Mouse (Mus musculus) olfactory bulb, adult 2 months (tissue): ENCODE data around the gene Efnb1. TPM values are rescaled to one million over a fixed set of nuclear protein-coding genes. Genes with fewer than 3 reads are reported as not detected.

Experiments
- H3K27ac ChIP-seq: fragments of 200-500 bp; 2 replicates; pipeline ENCODE4 v1.5.1; 2012; ENCODE audit warnings: low read depth, low read length; ENCODE audit not compliant: insufficient read depth
- H3K4me1 ChIP-seq: fragments of 200-500 bp; 2 replicates; pipeline ENCODE4 v1.6.1; 2012; ENCODE audit warnings: low read length; ENCODE audit not compliant: control insufficient read depth, insufficient read depth
- H3K4me3 ChIP-seq: fragments of 200-500 bp; 2 replicates; pipeline ENCODE4 v1.5.1; 2012; ENCODE audit warnings: mild to moderate bottlenecking, low read depth, low read length, moderate library complexity; ENCODE audit not compliant: insufficient read depth
- CTCF ChIP-seq: fragments of 200-500 bp; IDR thresholded peaks from 2 replicates; pipeline ENCODE4 v1.5.1; 2012; ENCODE audit warnings: low read depth, mild to moderate bottlenecking, low read length, moderate library complexity; ENCODE audit not compliant: insufficient read depth
- POLR2A ChIP-seq: fragments of 200-500 bp; IDR thresholded peaks from 2 replicates; pipeline ENCODE4 v1.6.1; 2012; ENCODE audit warnings: mild to moderate bottlenecking, low read depth, low read length, moderate library complexity; ENCODE audit not compliant: insufficient read depth
- WGBS: fragments of 180-500 bp; shearing (Covaris S2); methylation state at CpG from one replicate; pipeline ENCODE4 v1.1.7; 2018; 5-methylcytosine and 5-hydroxymethylcytosine counted together
- polyA plus RNA-seq: library from polyadenylated mRNA; stranded (reverse); fragments of >200 nt; gene quantifications from 2 replicates; pipeline ENCODE4 v1.2.4, GENCODE M21; 2012; ENCODE audit warnings: low replicate concordance; ENCODE audit not compliant: missing spikeins, insufficient read depth, insufficient read length

The Efnb1 gene
- polyA plus RNA-seq, 1 experiment: not detected

DNA sequence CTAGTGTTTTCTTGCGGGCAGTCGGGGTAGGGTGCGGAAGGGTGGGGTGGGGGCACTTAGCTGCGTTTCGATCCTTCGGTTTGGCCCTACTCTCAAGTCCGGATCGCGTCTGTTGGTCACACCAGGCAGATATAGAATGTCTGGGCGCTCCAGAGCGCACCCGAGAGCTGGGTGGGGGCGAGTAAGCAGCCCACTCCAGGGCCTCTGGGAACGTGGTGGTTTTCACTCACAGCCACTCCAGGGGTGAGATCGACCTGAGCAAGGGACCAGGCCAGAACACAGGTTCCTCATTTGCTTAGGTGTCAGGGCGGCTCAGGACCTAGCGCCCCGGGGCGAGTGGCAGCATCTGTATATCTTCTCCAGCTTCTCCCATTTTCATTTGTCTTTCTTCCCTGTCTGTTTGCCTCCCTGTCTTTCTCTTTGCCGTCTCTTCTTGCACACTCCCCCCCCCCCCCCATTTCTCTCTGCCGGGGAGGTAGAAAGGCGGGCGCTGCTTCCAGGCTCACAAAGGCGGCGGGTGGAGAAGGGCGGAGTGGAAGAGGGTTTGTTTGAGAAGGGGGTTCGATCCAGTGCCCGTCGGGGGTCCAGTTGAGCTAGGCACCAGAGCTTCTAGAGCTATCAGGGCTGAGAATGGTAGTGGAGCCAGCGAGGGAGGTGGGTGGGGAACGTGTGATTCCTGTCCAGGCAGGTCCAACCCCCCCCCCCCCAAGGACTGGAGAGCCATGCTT, 1.4 kb downstream of the Efnb1 start:
- no peak for TF ChIP-seq CTCF
- TF ChIP-seq POLR2A: no peak
- Histone ChIP-seq H3K4me3 (peak overlapping the region; percentile 76), H3K4me1 (peaks cover 41% of the 10 kb centered on the region), H3K27ac (no peak overlapping the region)
- 25% methylated on average over 30 of the region's 31 CpGs for WGBS

DNA sequence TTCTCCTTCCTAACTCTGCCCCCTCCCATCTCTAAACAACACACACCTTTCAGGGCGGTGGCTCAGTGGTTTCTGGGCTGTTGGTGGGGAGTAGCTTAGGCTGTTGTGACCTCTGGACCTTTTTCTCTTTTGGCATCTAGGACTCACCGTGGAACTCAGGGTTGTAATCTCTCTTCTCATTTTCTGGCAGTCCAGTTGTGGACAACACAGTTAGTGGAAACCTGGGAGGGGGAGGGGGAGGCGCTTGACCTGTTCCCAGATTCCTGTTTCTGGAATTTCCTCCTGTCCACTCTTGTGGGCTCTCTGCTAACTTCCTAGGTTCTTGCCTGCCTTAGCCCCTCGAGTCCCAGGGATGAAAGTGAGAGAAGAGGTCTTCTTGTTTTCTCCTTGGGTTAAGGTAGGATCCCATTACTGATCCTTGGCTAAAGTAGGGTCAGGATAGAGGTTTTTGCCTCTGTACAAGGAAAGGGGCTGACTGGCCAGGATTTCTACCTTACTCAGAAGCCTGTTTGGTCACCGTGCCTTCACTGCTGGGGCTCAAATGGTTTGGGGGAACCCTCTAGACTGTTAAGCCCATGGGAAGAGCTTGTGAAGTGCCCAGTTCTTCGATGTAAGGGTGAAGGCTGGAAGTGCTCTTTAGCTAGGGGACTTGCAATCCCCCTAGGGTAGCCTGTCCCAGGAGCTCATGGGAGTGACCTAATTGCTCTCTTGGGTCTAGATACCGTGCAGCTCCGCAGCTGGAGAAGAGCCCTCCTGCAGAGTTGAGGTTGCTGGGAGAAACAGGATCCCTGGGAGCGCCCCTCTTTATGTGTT, 2.2 kb downstream of the Efnb1 start:
- peaks cover 41% of the 10 kb centered on the region for H3K4me1 ChIP-seq
- no peak overlapping the region; the same call in 1 of the 2 replicates for H3K27ac ChIP-seq
- TF ChIP-seq CTCF: no peak
- TF ChIP-seq POLR2A: no peak
- H3K4me3 ChIP-seq: peak overlapping the region; percentile 76
- WGBS: 36% methylated on average over 9 of the region's 9 CpGs

DNA sequence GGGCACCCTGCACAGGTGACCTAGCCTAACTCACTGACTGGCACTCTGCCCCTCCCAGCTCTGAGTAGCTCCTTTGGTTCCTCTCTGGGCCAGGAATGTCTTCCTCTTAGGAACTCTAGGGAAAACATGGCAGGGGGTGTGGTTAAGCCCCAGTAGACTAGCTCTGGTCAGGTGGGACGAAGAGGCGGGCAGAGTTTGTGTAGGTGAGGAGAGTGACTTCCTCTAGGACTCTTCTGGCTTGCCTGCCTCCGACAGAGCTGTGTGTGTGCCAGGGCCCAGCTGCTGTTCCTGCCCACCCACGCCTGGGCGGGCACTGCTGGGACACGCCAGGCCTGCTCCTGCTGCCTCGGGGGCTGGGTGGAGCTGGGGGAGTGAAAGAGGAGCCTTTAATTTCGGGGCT, 5.1 kb downstream of the Efnb1 start:
- H3K27ac ChIP-seq: no peak overlapping the region
- peaks cover 41% of the 10 kb centered on the region for H3K4me1 ChIP-seq
- TF ChIP-seq POLR2A (no peak), CTCF (no peak)
- no peak overlapping the region for H3K4me3 ChIP-seq
- WGBS: 33% methylated on average over 8 of the region's 8 CpGs

DNA sequence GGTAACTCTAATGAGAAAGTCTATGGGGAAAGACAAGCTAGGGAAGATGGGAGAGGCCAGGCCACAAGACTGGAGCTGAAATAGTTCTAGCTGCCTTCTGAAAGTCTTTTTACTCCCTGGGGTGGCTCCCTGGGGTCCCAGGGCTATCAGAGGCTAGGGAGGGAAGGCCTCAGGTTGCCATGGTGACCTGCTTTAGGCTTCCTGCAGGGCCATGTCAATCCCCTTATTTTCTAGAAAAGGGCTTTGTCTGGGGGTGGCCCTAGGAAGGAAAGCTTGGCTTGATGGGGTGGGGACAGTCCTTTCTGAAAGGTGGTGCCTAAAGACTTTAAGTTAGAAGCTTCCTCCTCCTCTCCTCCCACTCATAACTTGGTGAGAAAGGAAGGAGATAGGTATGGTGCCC, 6.0 kb downstream of the Efnb1 start:
- TF ChIP-seq CTCF (no peak), POLR2A (no peak)
- no peak overlapping the region for H3K27ac ChIP-seq
- H3K4me1 ChIP-seq: peaks cover 41% of the 10 kb centered on the region
- H3K4me3 ChIP-seq: no peak overlapping the region

DNA sequence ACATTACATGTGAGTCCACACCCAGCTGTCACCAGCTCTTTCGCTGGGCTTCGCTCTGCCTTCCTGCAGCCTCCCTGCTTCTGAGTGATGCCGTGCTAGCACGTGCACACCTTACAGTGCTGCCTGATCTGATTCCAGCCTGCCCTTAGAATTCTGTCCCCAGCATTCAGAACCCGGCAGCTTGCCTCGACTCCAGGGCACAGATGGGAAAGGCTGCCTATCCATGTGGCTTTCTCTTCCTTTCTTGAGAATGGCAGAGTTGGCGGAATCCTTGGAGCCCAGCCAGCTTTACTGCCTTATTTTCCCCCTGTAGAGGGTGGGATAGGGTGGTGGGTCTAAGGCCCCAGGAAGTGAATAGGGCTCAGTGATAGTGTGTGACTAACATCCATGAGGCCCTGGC, 9.6 kb downstream of the Efnb1 start:
- Histone ChIP-seq H3K4me1 (peaks cover 17% of the 10 kb centered on the region), H3K27ac (no peak overlapping the region), H3K4me3 (no peak overlapping the region)
- TF ChIP-seq CTCF (no peak), POLR2A (no peak)
- 82% methylated on average over 7 of the region's 7 CpGs for WGBS

DNA sequence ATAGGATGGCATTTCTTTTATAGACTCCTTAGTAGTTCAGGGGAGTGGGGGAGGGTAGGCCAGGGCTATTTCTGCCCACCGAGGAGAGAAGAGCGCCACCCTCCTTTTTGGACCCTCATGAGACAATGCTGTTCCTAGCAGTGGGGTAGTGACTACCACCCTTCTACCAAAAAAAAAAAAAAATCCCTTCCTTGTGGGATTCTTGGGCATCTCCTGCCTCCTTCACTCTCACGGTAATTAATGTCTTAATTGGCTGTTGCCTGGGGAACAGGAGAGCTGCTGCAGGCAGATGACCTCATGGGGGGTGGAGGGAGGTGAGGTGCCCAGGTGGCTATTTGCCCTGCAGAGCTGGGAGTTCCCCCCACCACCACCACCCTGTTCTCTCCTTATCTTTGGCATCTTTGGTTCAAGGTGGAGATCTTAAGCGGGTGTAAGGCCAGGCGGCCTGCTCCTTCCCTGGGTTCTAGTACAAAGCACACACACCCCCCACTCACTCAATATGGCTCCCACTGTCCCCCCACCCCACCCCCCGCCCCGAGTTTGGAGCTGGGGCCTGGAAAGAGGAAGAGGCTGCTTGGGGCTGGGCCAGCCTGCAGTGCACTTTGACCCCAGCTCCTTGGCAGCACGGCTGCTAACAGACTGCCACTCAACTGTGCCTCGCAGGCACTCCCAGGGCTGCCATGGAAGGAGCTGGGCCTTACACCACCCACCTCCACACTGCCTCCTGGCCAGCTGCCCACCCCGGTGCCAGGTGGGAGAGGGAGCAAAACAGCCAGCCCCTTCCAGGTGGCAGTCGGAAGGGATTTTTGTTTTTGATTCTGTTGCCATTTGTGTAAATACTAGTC, 12.4 kb downstream of the Efnb1 start:
- Histone ChIP-seq H3K4me3 (no peak overlapping the region), H3K4me1 (peaks cover 5% of the 10 kb centered on the region; the same call in 1 of the 2 replicates), H3K27ac (no peak overlapping the region)
- no peak for TF ChIP-seq POLR2A
- TF ChIP-seq CTCF: no peak
- WGBS: 56% methylated on average over 11 of the region's 11 CpGs

DNA sequence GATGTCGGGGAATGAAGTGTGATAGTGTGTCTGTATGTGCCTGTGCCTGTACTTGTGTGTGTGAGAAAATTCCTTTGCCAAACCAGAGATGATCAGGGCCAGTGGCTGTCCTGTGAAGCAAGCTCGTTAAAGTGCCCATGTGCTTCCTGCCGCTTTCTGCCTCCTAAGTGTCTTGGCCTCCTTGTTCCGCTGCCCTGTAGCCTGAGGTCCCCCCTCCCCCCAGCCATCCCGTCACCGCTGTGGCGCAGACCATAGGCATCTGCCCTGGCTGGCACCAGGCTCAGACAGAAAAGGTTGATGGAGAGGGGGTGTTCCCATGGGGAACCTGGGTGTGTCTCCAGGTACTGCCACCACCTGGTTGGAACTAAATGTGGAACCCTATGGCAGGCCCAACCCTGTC, 13.1 kb downstream of the Efnb1 start:
- 84% methylated on average over 7 of the region's 7 CpGs for WGBS
- H3K27ac ChIP-seq: no peak overlapping the region
- H3K4me3 ChIP-seq: no peak overlapping the region
- H3K4me1 ChIP-seq: peaks cover 5% of the 10 kb centered on the region; the same call in 1 of the 2 replicates
- no peak for TF ChIP-seq POLR2A
- no peak for TF ChIP-seq CTCF

DNA sequence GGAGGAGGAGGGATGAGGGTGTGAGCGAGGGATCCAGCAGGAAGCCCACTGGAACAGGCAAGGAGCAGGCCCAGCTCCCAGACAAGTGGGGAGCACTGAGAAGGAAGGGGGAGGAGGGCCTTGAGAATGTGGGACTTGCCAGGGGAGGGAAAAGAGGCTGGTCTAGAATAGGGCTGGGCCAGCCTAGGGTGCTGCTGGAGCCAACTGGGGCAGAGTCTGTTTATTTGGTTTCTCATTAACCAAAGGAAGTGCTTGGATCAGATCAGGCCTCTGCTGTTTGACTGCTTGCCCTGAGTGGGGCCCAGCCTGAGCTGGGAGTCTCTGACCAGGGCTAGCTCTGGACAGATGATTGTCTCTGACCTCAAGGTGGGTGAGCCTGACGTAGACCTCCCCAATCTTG, 14.0 kb downstream of the Efnb1 start:
- Histone ChIP-seq H3K4me1 (0 out of 2 replicates have a peak, but pooled peaks cover 2% of the 10 kb centered on the region), H3K27ac (no peak overlapping the region), H3K4me3 (no peak overlapping the region)
- TF ChIP-seq POLR2A (no peak), CTCF (no peak)
- WGBS: 75% methylated on average over 2 of the region's 2 CpGs

DNA sequence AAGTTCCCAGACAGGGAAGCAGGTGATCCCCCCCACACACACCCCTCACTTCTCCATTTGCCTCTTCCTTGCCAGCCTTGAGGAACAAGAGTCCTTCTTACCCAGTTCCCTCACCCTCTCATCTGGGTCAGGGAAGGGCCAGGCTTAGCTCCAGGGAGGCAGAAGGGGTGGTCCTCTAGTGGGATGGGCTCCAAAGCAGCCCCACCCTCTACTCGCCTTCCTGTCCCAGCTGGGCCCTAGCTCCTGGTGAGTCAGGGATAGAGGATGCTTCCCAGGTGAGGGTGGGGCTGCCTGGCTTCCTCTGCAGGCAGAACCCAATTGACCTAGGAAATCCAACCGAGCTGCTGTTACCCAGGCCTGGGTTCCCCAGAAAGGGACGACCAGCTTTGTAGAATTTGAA, 14.8 kb downstream of the Efnb1 start:
- 71% methylated on average over 3 of the region's 3 CpGs for WGBS
- 0 out of 2 replicates have a peak, but pooled peaks cover 2% of the 10 kb centered on the region for H3K4me1 ChIP-seq
- no peak overlapping the region for H3K27ac ChIP-seq
- H3K4me3 ChIP-seq: no peak overlapping the region
- TF ChIP-seq POLR2A (no peak), CTCF (no peak)
